ENCODE assay signal across 8 mouse cellular contexts in the genomic region with DNA sequence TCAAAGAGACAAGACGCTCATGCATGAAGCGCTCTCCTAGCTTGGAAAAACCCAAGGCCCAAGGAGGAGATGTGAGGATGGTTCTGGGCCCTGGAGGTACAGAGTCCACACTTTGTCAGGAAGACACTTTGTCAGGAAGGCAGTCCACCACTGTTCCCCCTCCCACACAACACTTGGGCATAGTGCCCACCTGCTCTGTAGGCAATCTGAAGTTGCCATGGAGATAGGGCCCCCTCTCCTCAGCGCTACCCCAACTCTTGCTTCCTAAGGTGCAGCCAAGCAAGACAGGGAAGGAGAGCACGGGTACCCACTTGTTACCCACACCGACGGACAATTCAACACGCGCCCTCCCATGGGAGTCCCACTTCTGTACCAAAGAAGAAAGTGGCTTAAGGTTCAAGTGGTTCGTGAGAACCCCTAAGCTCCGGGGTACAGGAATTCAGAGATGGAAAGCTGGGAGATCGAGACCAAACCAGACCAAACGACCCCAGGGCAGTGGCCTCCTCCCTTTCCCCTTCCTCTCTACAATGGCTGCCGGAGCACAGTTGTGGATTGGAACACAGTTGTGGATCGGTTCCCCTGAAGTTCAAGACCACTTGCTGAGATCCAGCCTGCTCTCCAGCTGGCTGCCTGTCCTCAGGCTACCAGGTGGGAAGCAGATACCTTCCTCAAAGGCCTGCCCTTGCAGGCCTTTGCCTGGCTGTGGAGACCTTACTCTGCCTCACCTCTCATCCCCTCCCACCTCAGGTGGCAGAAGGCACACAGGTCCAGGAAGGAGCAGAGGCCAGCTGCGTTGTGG. TPM values are rescaled to one million over a fixed set of nuclear protein-coding genes. Genes with fewer than 3 reads are reported as not detected.
A peak's percentile ranks its signal among the peaks of the same experiment; 100 is the strongest.
DNase-seq lines count a peak whose midpoint lies in the region; ATAC-seq and TF ChIP-seq lines count a peak whose summit lies in the region.

No protein-coding gene starts in this region.

- peaks cover 30% of the 10 kb centered on the region for H3K4me1 ChIP-seq in forebrain, embryonic 13.5 days
- peaks cover 27% of the 10 kb centered on the region for H3K4me1 ChIP-seq in forebrain, embryonic 12.5 days
- peaks cover 82% of the 10 kb centered on the region for H3K4me1 ChIP-seq in kidney, embryonic 16.5 days (ENCODE audit: insufficient read depth, low read length)

- H3K4me3 ChIP-seq in forebrain, embryonic 13.5 days: no peak overlapping the region
- no peak overlapping the region for H3K4me3 ChIP-seq in forebrain, embryonic 12.5 days (replicated peaks)
- no peak overlapping the region for H3K4me3 ChIP-seq in layer of hippocampus, adult 2 months
- no peak overlapping the region for H3K4me3 ChIP-seq in kidney, embryonic 16.5 days (ENCODE audit: low read length)

- H3K9ac ChIP-seq in forebrain, embryonic 13.5 days: no peak overlapping the region
- no peak overlapping the region for H3K9ac ChIP-seq in forebrain, embryonic 12.5 days
- 0 out of 2 replicates have a peak overlapping the region, but pooled peaks have one; percentile 18 for H3K9ac ChIP-seq in kidney, embryonic 16.5 days (replicated peaks; ENCODE audit: low read length)

- H3K27me3 ChIP-seq in forebrain, embryonic 13.5 days: peaks cover 11% of the 10 kb centered on the region
- peaks cover 13% of the 10 kb centered on the region for H3K27me3 ChIP-seq in forebrain, embryonic 12.5 days
- H3K27me3 ChIP-seq in kidney, embryonic 16.5 days (ENCODE audit: insufficient read depth, low read length): peaks cover 7% of the 10 kb centered on the region; the same call in 1 of the 2 replicates

- WGBS in forebrain, embryonic 13.5 days: 84% methylated on average over 15 of the region's 15 CpGs
- WGBS in forebrain, embryonic 12.5 days: 85% methylated on average over 15 of the region's 15 CpGs
- 78% methylated on average over 15 of the region's 15 CpGs for WGBS in kidney, embryonic 16.5 days

- ATAC-seq in forebrain, embryonic 13.5 days: no peak
- ATAC-seq in forebrain, embryonic 12.5 days (ENCODE audit: low FRiP score): no peak
- ATAC-seq in kidney, embryonic 16.5 days (ENCODE audit: low FRiP score, low TSS enrichment): no peak

- no peak for TF ChIP-seq POLR2A in brain, embryonic 14.5 days (IDR thresholded peaks at IDR 0.05; ENCODE audit: borderline replicate concordance, extremely low read depth, insufficient read depth, insufficient read length, poor library complexity, severe bottlenecking)

- H3K4me2 ChIP-seq in forebrain, embryonic 13.5 days: no peak overlapping the region
- no peak overlapping the region for H3K4me2 ChIP-seq in forebrain, embryonic 12.5 days
- no peak overlapping the region for H3K4me2 ChIP-seq in kidney, embryonic 16.5 days (replicated peaks; ENCODE audit: low read depth, low read length)

- H3K9me3 ChIP-seq in forebrain, embryonic 13.5 days (replicated peaks): no peaks in the 10 kb centered on the region
- no peaks in the 10 kb centered on the region for H3K9me3 ChIP-seq in forebrain, embryonic 12.5 days
- H3K9me3 ChIP-seq in kidney, embryonic 16.5 days (ENCODE audit: low read length): no peaks in the 10 kb centered on the region

- DNase-seq in layer of hippocampus, adult 2 months (ENCODE audit: low spot score in 2 of 2): no peak
- DNase-seq in layer of hippocampus, adult 11-12 months (ENCODE audit: low spot score): no peak
- DNase-seq in brain, embryonic 14.5 days (ENCODE audit: low read depth): peak; percentile 43
- DNase-seq in adrenal gland, adult 2 months: no peak
- no peak for DNase-seq in urinary bladder, adult 2 months (ENCODE audit: low spot score)

- H3K27ac ChIP-seq in forebrain, embryonic 13.5 days: peak overlapping the region; percentile 31; the same call in 1 of the 2 replicates
- no peak overlapping the region for H3K27ac ChIP-seq in forebrain, embryonic 12.5 days
- H3K27ac ChIP-seq in layer of hippocampus, adult 2 months: peak overlapping the region; percentile 75
- H3K27ac ChIP-seq in kidney, embryonic 16.5 days (ENCODE audit: low read length): peak overlapping the region; percentile 84

- H3K36me3 ChIP-seq in forebrain, embryonic 13.5 days (ENCODE audit: poor library complexity, severe bottlenecking): no peaks in the 10 kb centered on the region
- H3K36me3 ChIP-seq in forebrain, embryonic 12.5 days (replicated peaks): no peaks in the 10 kb centered on the region
- H3K36me3 ChIP-seq in kidney, embryonic 16.5 days (ENCODE audit: insufficient read depth, low read length): 0 out of 2 replicates have a peak, but pooled peaks cover 2% of the 10 kb centered on the region

- TF ChIP-seq CTCF in layer of hippocampus, adult 2 months (conservative IDR thresholded peaks at IDR 0.05): no peak
- TF ChIP-seq CTCF in brain, embryonic 14.5 days (IDR thresholded peaks at IDR 0.05; ENCODE audit: borderline replicate concordance, extremely low read depth, insufficient read depth, insufficient read length): no peak

RNA-seq across cellular contexts. Expression of gene Lama5, which starts 6.3 kb away (rescaled TPM):
- 3.4 and 5.0 TPM in 2 replicates for polyA plus RNA-seq in forebrain, embryonic 13.5 days (2015; fragmentation: Nextera tagmentation; extraction: Ambion mirVana)
- 4.9 and 5.1 TPM in 2 replicates for polyA plus RNA-seq in forebrain, embryonic 12.5 days (2016; fragmentation: Nextera tagmentation; extraction: Ambion mirVana)
- total RNA-seq in layer of hippocampus, adult 2 months (2021): 1 to 10 TPM; 6.9 to 8.9 TPM
- 7.7 and 9.5 TPM in 2 replicates for polyA plus RNA-seq in brain, embryonic 14.5 days (2012; rRNA removed)
- 53.1 and 57.4 TPM in 2 replicates for polyA plus RNA-seq in kidney, embryonic 16.5 days (2015; fragmentation: Nextera tagmentation; extraction: Ambion mirVana)
- total RNA-seq in adrenal gland, adult 2 months (2021): 10 to 100 TPM; 30.7 to 35.0 TPM
- polyA plus RNA-seq in adrenal gland, adult 2 months (2012; rRNA removed): 41.7 and 48.7 TPM in 2 replicates
- polyA plus RNA-seq in urinary bladder, adult 2 months (2012; rRNA removed): 144 and 160 TPM in 2 replicates

RNA-seq across cellular contexts. Expression of gene Rps21, which starts 37.8 kb away (rescaled TPM):
- 483 and 550 TPM in 2 replicates for polyA plus RNA-seq in forebrain, embryonic 13.5 days (2015; fragmentation: Nextera tagmentation; extraction: Ambion mirVana)
- polyA plus RNA-seq in forebrain, embryonic 12.5 days (2016; fragmentation: Nextera tagmentation; extraction: Ambion mirVana): 464 and 488 TPM in 2 replicates
- total RNA-seq in layer of hippocampus, adult 2 months (2021): 100 to 1,000 TPM; 713 to 738 TPM
- 2,108 and 3,314 TPM in 2 replicates for polyA plus RNA-seq in brain, embryonic 14.5 days (2012; rRNA removed)
- 435 and 485 TPM in 2 replicates for polyA plus RNA-seq in kidney, embryonic 16.5 days (2015; fragmentation: Nextera tagmentation; extraction: Ambion mirVana)
- 100 to 1,000 TPM; 380 to 873 TPM for total RNA-seq in adrenal gland, adult 2 months (2021)
- polyA plus RNA-seq in adrenal gland, adult 2 months (2012; rRNA removed): 1,054 and 1,398 TPM in 2 replicates
- polyA plus RNA-seq in urinary bladder, adult 2 months (2012; rRNA removed): 3,847 and 3,981 TPM in 2 replicates

RNA-seq across cellular contexts. Expression of gene Adrm1, which starts 48.1 kb away (rescaled TPM):
- polyA plus RNA-seq in forebrain, embryonic 13.5 days (2015; fragmentation: Nextera tagmentation; extraction: Ambion mirVana): 211 and 220 TPM in 2 replicates
- 213 and 225 TPM in 2 replicates for polyA plus RNA-seq in forebrain, embryonic 12.5 days (2016; fragmentation: Nextera tagmentation; extraction: Ambion mirVana)
- total RNA-seq in layer of hippocampus, adult 2 months (2021): 100 to 1,000 TPM; 105 to 108 TPM
- polyA plus RNA-seq in brain, embryonic 14.5 days (2012; rRNA removed): 124 and 148 TPM in 2 replicates
- 200 and 208 TPM in 2 replicates for polyA plus RNA-seq in kidney, embryonic 16.5 days (2015; fragmentation: Nextera tagmentation; extraction: Ambion mirVana)
- 100 to 1,000 TPM; 152 to 183 TPM for total RNA-seq in adrenal gland, adult 2 months (2021)
- polyA plus RNA-seq in adrenal gland, adult 2 months (2012; rRNA removed): 280 and 296 TPM in 2 replicates
- polyA plus RNA-seq in urinary bladder, adult 2 months (2012; rRNA removed): 84.3 and 84.4 TPM in 2 replicates

RNA-seq across cellular contexts. Expression of gene Cables2, which starts 54.0 kb away (rescaled TPM):
- 11.0 and 12.7 TPM in 2 replicates for polyA plus RNA-seq in forebrain, embryonic 13.5 days (2015; fragmentation: Nextera tagmentation; extraction: Ambion mirVana)
- 17.7 and 20.8 TPM in 2 replicates for polyA plus RNA-seq in forebrain, embryonic 12.5 days (2016; fragmentation: Nextera tagmentation; extraction: Ambion mirVana)
- total RNA-seq in layer of hippocampus, adult 2 months (2021): 10 to 100 TPM; 31.6 to 37.5 TPM
- polyA plus RNA-seq in brain, embryonic 14.5 days (2012; rRNA removed): 58.9 and 62.5 TPM in 2 replicates
- polyA plus RNA-seq in kidney, embryonic 16.5 days (2015; fragmentation: Nextera tagmentation; extraction: Ambion mirVana): 6.7 and 11.2 TPM in 2 replicates
- total RNA-seq in adrenal gland, adult 2 months (2021): 10 to 100 TPM; 13.1 to 14.7 TPM
- polyA plus RNA-seq in adrenal gland, adult 2 months (2012; rRNA removed): 19.4 and 28.8 TPM in 2 replicates
- 25.4 and 28.3 TPM in 2 replicates for polyA plus RNA-seq in urinary bladder, adult 2 months (2012; rRNA removed)
